Mouse (Mus musculus) MEL (cell line): Measurements from ENCODE around the gene Dsp. TPM values are rescaled to one million over a fixed set of nuclear protein-coding genes. Genes with fewer than 3 reads are reported as not detected.
A peak's percentile ranks its signal among the peaks of the same experiment; 100 is the strongest.

Experiments used
- DNase-seq: peaks from one replicate; pipeline ENCODE4 v3.0.0; 2011; ENCODE audit warnings: low read depth, low spot score
- H3K27ac ChIP-seq: 2 replicates; pipeline ENCODE4 v1.5.1; 2012; ENCODE audit warnings: low read depth, mild to moderate bottlenecking, control low read depth, low read length, moderate library complexity; ENCODE audit not compliant: control insufficient read depth
- H3K27me3 ChIP-seq, 2 experiments: fragments of 150-350 bp in 1 of 2; sonication (generic) in 1 of 2; 2 replicates each; pipeline ENCODE4 v1.6.1; 2012; ENCODE audit warnings: low read length in 2 of 2, mild to moderate bottlenecking in 2 of 2, improper control_type of control experiment in 1 of 2, moderate library complexity in 1 of 2; ENCODE audit not compliant: insufficient read depth in 2 of 2, control insufficient read depth in 1 of 2
- H3K36me3 ChIP-seq, 2 experiments: 2 replicates each; pipeline ENCODE4 v1.6.1; 2012 to 2014; ENCODE audit warnings: low read length in 2 of 2, improper control_type of control experiment in 1 of 2, inconsistent platforms in 1 of 2, mild to moderate bottlenecking in 1 of 2; ENCODE audit not compliant: insufficient read depth in 2 of 2, control insufficient read depth in 1 of 2
- H3K4me1 ChIP-seq, 2 experiments: fragments of 150-350 bp in 1 of 2; sonication (generic) in 1 of 2; 2 replicates each; pipeline ENCODE4 v1.6.1; 2012; ENCODE audit warnings: low read length in 2 of 2, improper control_type of control experiment in 1 of 2, mild to moderate bottlenecking in 1 of 2; ENCODE audit not compliant: insufficient read depth in 2 of 2, control insufficient read depth in 1 of 2
- H3K4me3 ChIP-seq, 2 experiments: fragments of 150-350 bp in 1 of 2; sonication (generic) in 1 of 2; 2 replicates each; pipeline ENCODE4 v1.5.1; 2012; ENCODE audit warnings: low read depth in 2 of 2, low read length in 2 of 2, mild to moderate bottlenecking in 2 of 2, moderate library complexity in 2 of 2, control low read depth in 1 of 2, improper control_type of control experiment in 1 of 2; ENCODE audit not compliant: control insufficient read depth in 1 of 2, insufficient read depth in 1 of 2
- H3K79me2 ChIP-seq: 2 replicates; pipeline ENCODE4 v1.6.1; 2012; ENCODE audit warnings: mild to moderate bottlenecking, low read length, moderate library complexity; ENCODE audit not compliant: control insufficient read depth, poor library complexity, insufficient read depth
- H3K9ac ChIP-seq: 2 replicates; pipeline ENCODE4 v1.6.1; 2012; ENCODE audit warnings: low read depth, mild to moderate bottlenecking, control low read depth, low read length, moderate library complexity; ENCODE audit not compliant: control insufficient read depth, poor library complexity, severe bottlenecking
- H3K9me3 ChIP-seq: fragments of 150-350 bp; sonication (generic); replicated peaks from 2 replicates; pipeline ENCODE4 v1.6.1; 2012; ENCODE audit warnings: mild to moderate bottlenecking, low read length, improper control_type of control experiment, moderate library complexity; ENCODE audit not compliant: insufficient read depth
- BHLHE40 ChIP-seq: IDR thresholded peaks from 2 replicates; pipeline ENCODE4 v1.6.1; 2012; ENCODE audit warnings: low read depth, mild to moderate bottlenecking, inconsistent platforms, low read length, improper control_type of control experiment, borderline replicate concordance
- CHD1 ChIP-seq: IDR thresholded peaks from 2 replicates; pipeline ENCODE4 v1.6.1; 2012; ENCODE audit warnings: low read depth, mild to moderate bottlenecking, inconsistent platforms, low read length, improper control_type of control experiment
- CHD2 ChIP-seq: IDR thresholded peaks from 2 replicates; pipeline ENCODE4 v1.6.1; 2011; ENCODE audit warnings: low read length, improper control_type of control experiment
- CTCF ChIP-seq, 3 experiments: IDR thresholded peaks in 2 of 3; conservative IDR thresholded peaks in 1 of 3; 2 replicates each; pipeline ENCODE4 v1.5.1; 2011 to 2012; ENCODE audit warnings: low read length in 3 of 3, low read depth in 2 of 3, mild to moderate bottlenecking in 2 of 3, improper control_type of control experiment in 1 of 3, inconsistent platforms in 1 of 3, mixed read lengths in 1 of 3, moderate library complexity in 1 of 3; ENCODE audit not compliant: control insufficient read depth in 1 of 3, insufficient read depth in 1 of 3, poor library complexity in 1 of 3, severe bottlenecking in 1 of 3
- E2F4 ChIP-seq: IDR thresholded peaks from 2 replicates; pipeline ENCODE4 v1.6.1; 2011; ENCODE audit warnings: low read depth, low read length, improper control_type of control experiment, borderline replicate concordance
- EP300 ChIP-seq, 2 experiments: IDR thresholded peaks; 2 replicates each; pipeline ENCODE4 v1.6.1; 2011; ENCODE audit warnings: improper control_type of control experiment in 2 of 2, low read length in 2 of 2, low read depth in 1 of 2, mild to moderate bottlenecking in 1 of 2
- ETS1 ChIP-seq: IDR thresholded peaks from 2 replicates; pipeline ENCODE4 v1.6.1; 2012; ENCODE audit warnings: low read depth, mild to moderate bottlenecking, inconsistent platforms, low read length, improper control_type of control experiment, moderate library complexity
- MAZ ChIP-seq: IDR thresholded peaks from 2 replicates; pipeline ENCODE4 v1.6.1; 2012; ENCODE audit warnings: low read depth, mild to moderate bottlenecking, inconsistent platforms, low read length, improper control_type of control experiment
- MXI1 ChIP-seq: IDR thresholded peaks from 2 replicates; pipeline ENCODE4 v1.6.1; 2011; ENCODE audit warnings: mild to moderate bottlenecking, low read depth, low read length, improper control_type of control experiment
- NRF1 ChIP-seq: IDR thresholded peaks from 2 replicates; pipeline ENCODE4 v1.6.1; 2014; ENCODE audit warnings: low read depth, mild to moderate bottlenecking, inconsistent platforms, low read length, improper control_type of control experiment, moderate library complexity; ENCODE audit not compliant: poor library complexity, insufficient read depth, severe bottlenecking
- POLR2A ChIP-seq, 2 experiments: IDR thresholded peaks; 2 replicates each; pipeline ENCODE4 v1.6.1; 2011 to 2012; ENCODE audit warnings: low read length in 2 of 2, mild to moderate bottlenecking in 2 of 2, control low read depth in 1 of 2, improper control_type of control experiment in 1 of 2, low read depth in 1 of 2, moderate library complexity in 1 of 2; ENCODE audit not compliant: control insufficient read depth in 1 of 2, insufficient read depth in 1 of 2, poor library complexity in 1 of 2
- POLR2AphosphoS2 ChIP-seq: IDR thresholded peaks from 2 replicates; pipeline ENCODE4 v1.6.1; 2011; ENCODE audit warnings: low read length, improper control_type of control experiment
- POLR2AphosphoS5 ChIP-seq: IDR thresholded peaks from 2 replicates; pipeline ENCODE4 v1.6.1; 2012; ENCODE audit warnings: low read depth, borderline replicate concordance, mild to moderate bottlenecking, inconsistent platforms, low read length, moderate library complexity, mixed read lengths
- SMC3 ChIP-seq: IDR thresholded peaks from 2 replicates; pipeline ENCODE4 v1.6.1; 2011; ENCODE audit warnings: low read depth, low read length, improper control_type of control experiment
- TBP ChIP-seq: IDR thresholded peaks from 2 replicates; pipeline ENCODE4 v1.8.0; 2011; ENCODE audit warnings: low read depth, low read length, improper control_type of control experiment
- USF2 ChIP-seq, 2 experiments: IDR thresholded peaks; 2 replicates each; pipeline ENCODE4 v1.6.1; 2011 to 2012; ENCODE audit warnings: improper control_type of control experiment in 2 of 2, low read length in 2 of 2, borderline replicate concordance in 1 of 2, inconsistent platforms in 1 of 2, low read depth in 1 of 2, mild to moderate bottlenecking in 1 of 2; ENCODE audit not compliant: insufficient read depth in 1 of 2
- ZC3H11A ChIP-seq: IDR thresholded peaks from 2 replicates; pipeline ENCODE4 v1.6.1; 2012; ENCODE audit warnings: low read depth, mild to moderate bottlenecking, inconsistent platforms, low read length, improper control_type of control experiment
- ZMIZ1 ChIP-seq: IDR thresholded peaks from 2 replicates; pipeline ENCODE4 v1.6.1; 2012; ENCODE audit warnings: low read depth, mild to moderate bottlenecking, inconsistent platforms, low read length, improper control_type of control experiment, moderate library complexity
- ZNF384 ChIP-seq: IDR thresholded peaks from 2 replicates; pipeline ENCODE4 v1.6.1; 2012; ENCODE audit warnings: low read depth, mild to moderate bottlenecking, inconsistent platforms, low read length, improper control_type of control experiment
- polyA plus RNA-seq, 2 experiments: library from polyadenylated mRNA; stranded (reverse) in 1 of 2; unstranded in 1 of 2; fragments of >175 nt in 1 of 2; fragments of >200 nt in 1 of 2; gene quantifications; 2 replicates each; pipeline versions ENCODE4 v1.2.1 to v1.2.4; 2012; ENCODE audit warnings: low replicate concordance in 2 of 2, low read depth in 1 of 2; ENCODE audit not compliant: insufficient read length in 2 of 2, insufficient read depth in 1 of 2, missing spikeins in 1 of 2
- total RNA-seq: library from RNA; depleted of rRNA; stranded (reverse); fragments of 300-350 nt; gene quantifications from 2 replicates; pipeline ENCODE4 v1.2.3, GENCODE M21; 2012

Gene Dsp
- total and polyA plus RNA-seq, 3 experiments, result not detected

GRCm38 (mm10) chr13:38220331-38220730, 69.2 kb downstream of the Dsp start:
- Histone ChIP-seq H3K4me3 (no peak overlapping the region), H3K36me3 (peaks cover 0 to 59% of the 10 kb centered on the region in 2 experiments; a peak in 2 of 4 replicates), H3K9me3 (no peaks in the 10 kb centered on the region)
- no peak for DNase-seq
- no peak for TF ChIP-seq E2F4
- TF ChIP-seq MAZ, result no peak
- peak in 1 of 3 experiments; percentile 6; a peak in 1 of 6 replicates for TF ChIP-seq CTCF (IDR thresholded peaks at IDR 0.05 in 2 of 3, conservative IDR thresholded peaks at IDR 0.05 in 1 of 3; ENCODE audit: control insufficient read depth in 1 of 3, insufficient read depth in 1 of 3, low read depth in 2 of 3, low read length in 3 of 3, poor library complexity in 1 of 3, severe bottlenecking in 1 of 3)
- TF ChIP-seq, all 39 proteins: peak for 1
- Histone ChIP-seq H3K4me1 (no peaks in the 10 kb centered on the region), H3K79me2 (no peaks in the 10 kb centered on the region), H3K9ac (no peak overlapping the region), H3K27me3 (no peaks in the 10 kb centered on the region), H3K27ac (no peak overlapping the region)

- TF ChIP-seq USF2 (IDR thresholded peaks at IDR 0.05; ENCODE audit: borderline replicate concordance in 1 of 2, insufficient read depth in 1 of 2, low read depth in 1 of 2, low read length in 2 of 2) (no peak), ETS1 (no peak), CTCF (IDR thresholded peaks at IDR 0.05 in 2 of 3, conservative IDR thresholded peaks at IDR 0.05 in 1 of 3; ENCODE audit: control insufficient read depth in 1 of 3, insufficient read depth in 1 of 3, low read depth in 2 of 3, low read length in 3 of 3, poor library complexity in 1 of 3, severe bottlenecking in 1 of 3) (no peak), POLR2AphosphoS5 (no peak), NRF1 (no peak), BHLHE40 (no peak), EP300 (IDR thresholded peaks at IDR 0.05; ENCODE audit: low read depth in 1 of 2, low read length in 2 of 2) (no peak), ZMIZ1 (no peak), POLR2AphosphoS2 (no peak), CHD2 (no peak), MXI1 (no peak), ZC3H11A (no peak)
- no peaks in the 10 kb centered on the region for H3K27me3 ChIP-seq
Observed at GRCm38 (mm10) chr13:38230177-38230821, 79.2 kb downstream of the Dsp start.

GRCm38 (mm10) chr13:38232411-38232810, 81.3 kb downstream of the Dsp start:
- Histone ChIP-seq H3K79me2 (no peaks in the 10 kb centered on the region), H3K4me3 (no peak overlapping the region), H3K27ac (no peak overlapping the region), H3K27me3 (no peaks in the 10 kb centered on the region), H3K9me3 (no peaks in the 10 kb centered on the region), H3K36me3 (peaks cover 0 to 5% of the 10 kb centered on the region in 2 experiments; a peak in 2 of 4 replicates), H3K4me1 (no peaks in the 10 kb centered on the region), H3K9ac (no peak overlapping the region)
- TF ChIP-seq CHD2, result no peak
- no peak for TF ChIP-seq MAZ
- TF ChIP-seq POLR2A (IDR thresholded peaks at IDR 0.05; ENCODE audit: control insufficient read depth in 1 of 2, insufficient read depth in 1 of 2, low read depth in 1 of 2, low read length in 2 of 2, poor library complexity in 1 of 2), result no peak
- no peak for TF ChIP-seq ZNF384
- no peak for TF ChIP-seq ETS1
- no peak for TF ChIP-seq TBP
- no peak for TF ChIP-seq E2F4
- TF ChIP-seq SMC3, result no peak
- TF ChIP-seq CHD1, result no peak
- DNase-seq, result no peak

More at GRCm38 (mm10) chr13:38230177-38230821, 79.2 kb downstream of the Dsp start:
- Histone ChIP-seq H3K4me3 (no peak overlapping the region), H3K9ac (no peak overlapping the region), H3K9me3 (no peaks in the 10 kb centered on the region), H3K27ac (no peak overlapping the region), H3K79me2 (no peaks in the 10 kb centered on the region), H3K4me1 (no peaks in the 10 kb centered on the region), H3K36me3 (peaks cover 0 to 17% of the 10 kb centered on the region in 2 experiments; a peak in 2 of 4 replicates)
- no peak for DNase-seq
